Mouse (Mus musculus): Measurements from ENCODE around the gene Med17. TPM values are rescaled to one million over a fixed set of nuclear protein-coding genes. Genes with fewer than 3 reads are reported as not detected.
"Not testable (repeated sequence)": the region's sequence is repeated elsewhere in the genome, so short reads cannot be mapped to it uniquely, and the experiment has no call there.

The Med17 gene
- total RNA-seq, 2 experiments from 2014 or later: 35.7 to 35.8 TPM

DNA sequence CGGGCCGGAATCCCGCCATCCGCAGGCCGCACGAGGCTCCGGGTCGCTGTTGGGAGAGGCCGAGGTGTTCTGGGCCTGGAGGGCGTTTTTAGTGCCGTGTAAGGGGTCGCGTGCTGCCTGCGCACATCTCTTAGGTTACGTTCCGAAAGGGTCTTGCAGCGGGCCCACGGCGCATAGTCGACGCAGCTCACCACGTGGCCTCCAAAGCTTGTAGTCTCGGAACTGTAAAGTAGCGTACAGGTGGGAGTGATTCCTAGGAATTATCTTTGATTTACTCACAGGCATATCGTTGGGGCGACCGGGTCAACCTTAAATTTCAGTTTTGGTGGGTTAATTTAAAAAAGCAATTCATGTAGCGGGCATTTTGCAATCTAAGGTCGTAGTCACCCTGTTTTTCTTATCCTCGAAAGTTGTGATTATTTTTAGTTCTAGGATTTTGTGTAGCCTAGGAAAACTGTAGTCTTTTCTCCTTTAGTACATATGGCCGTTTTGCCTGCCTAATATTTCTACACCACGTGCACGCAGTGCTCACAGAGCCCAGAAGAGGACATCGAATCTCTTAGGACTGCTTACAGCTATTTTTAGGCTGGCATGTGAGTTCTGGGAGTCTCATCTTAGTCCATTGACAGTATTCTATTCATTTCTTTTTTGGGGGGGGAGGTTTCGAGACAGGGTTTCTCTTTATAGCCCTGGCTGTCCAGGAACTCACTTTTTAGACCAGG, 26.8 kb upstream of the Med17 start, which contains the start of gene 4931406C07Rik:
Gene 4931406C07Rik (minus strand): TSS at position 51 of the 722 bp plus-strand sequence.
- Histone ChIP-seq H3K4me3 (peak within 1 kb of the TSS; percentile 98), H3K27ac (peak within 1 kb of the TSS; percentile 92)
- DNase-seq (ENCODE audit: extremely low spot score in 1 of 2, low spot score in 2 of 2): no peak
- no peak for TF ChIP-seq CTCF (IDR thresholded peaks at IDR 0.05)
- intact Hi-C loops (cut with DNase I): loop anchor here (2.0 kb wide), 1 partner anchor 28 kb away; the partner anchor contains the start of gene Med17

DNA sequence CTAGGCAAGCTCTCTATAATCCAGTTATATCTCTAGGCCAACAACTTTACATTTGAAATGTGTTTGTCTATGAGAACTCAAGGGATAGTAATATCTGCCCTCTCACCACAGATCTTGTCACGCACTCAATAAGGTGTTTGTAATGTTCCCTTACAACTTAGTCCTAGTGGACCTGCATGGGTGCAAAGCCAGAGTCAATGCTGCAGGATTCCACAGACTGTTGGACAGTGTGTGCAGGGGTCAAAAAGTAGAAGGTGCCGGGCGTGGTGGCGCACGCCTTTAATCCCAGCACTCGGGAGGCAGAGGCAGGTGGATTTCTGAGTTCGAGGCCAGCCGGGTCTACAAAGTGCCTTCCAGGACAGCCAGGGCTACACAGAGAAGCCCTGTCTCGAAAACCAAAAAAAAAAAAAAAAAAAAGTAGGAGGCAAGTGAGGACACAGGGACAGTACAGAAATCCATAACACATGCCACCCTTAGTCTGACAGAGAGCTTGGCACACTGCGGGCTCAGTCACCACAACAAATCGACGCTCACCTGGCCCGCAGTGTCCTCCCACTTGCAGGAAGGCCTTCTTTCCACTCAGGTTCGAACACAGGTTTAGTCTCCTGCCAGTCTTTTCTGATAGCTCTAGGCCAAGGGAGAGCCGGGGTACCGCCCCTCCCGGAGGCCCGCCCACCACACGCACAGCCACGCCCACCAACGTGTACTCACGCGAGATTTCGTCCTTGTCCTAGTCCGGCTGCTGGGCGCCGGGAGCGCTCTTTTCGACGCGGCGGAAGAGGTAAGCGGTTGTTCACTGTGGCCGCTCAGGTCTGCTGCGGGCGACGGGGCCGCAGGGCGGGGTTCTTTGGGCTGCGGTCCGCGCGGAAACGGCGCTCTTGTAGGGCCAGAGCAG, 26.0 kb upstream of the Med17 start, which contains the start of gene Taf1d:
Gene Taf1d (plus strand): TSS at position 712 of the 895 bp plus-strand sequence.
- peak within 1 kb of the TSS; percentile 92 for H3K27ac ChIP-seq
- peak within 1 kb of the TSS; percentile 98 for H3K4me3 ChIP-seq
- peak; percentile 95 to 97 for DNase-seq (ENCODE audit: extremely low spot score in 1 of 2, low spot score in 2 of 2)
- TF ChIP-seq CTCF (IDR thresholded peaks at IDR 0.05): no peak
- intact Hi-C loops (cut with DNase I): loop anchor here (2.0 kb wide), 1 partner anchor 27 kb away; the partner anchor contains the start of gene Med17

DNA sequence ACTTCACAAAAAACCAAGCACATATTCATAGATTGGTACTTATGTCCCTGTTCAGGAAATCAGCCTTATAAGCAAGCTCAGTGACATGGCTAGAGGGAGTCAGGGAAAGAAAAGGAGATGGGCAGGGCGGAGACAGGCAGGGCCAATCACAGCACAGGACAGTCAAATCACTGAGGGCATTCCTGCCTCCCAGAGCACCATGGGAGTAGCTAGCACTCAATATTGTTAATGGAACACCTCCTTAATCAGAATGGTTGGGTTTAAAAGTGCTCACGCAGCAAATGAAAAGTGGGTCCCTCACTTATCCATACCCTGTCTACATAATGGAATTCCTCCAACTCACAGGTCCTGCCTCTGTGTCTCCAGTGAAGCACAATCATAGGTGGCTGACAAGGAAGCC, 23.1 kb upstream of the Med17 start:
- TF ChIP-seq CTCF (IDR thresholded peaks at IDR 0.05): no peak
- intact Hi-C loops (cut with DNase I): no loop called here
- Histone ChIP-seq H3K27ac (no peak overlapping the region), H3K4me3 (no peak overlapping the region)
- DNase-seq (ENCODE audit: extremely low spot score in 1 of 2, low spot score in 2 of 2): no peak

DNA sequence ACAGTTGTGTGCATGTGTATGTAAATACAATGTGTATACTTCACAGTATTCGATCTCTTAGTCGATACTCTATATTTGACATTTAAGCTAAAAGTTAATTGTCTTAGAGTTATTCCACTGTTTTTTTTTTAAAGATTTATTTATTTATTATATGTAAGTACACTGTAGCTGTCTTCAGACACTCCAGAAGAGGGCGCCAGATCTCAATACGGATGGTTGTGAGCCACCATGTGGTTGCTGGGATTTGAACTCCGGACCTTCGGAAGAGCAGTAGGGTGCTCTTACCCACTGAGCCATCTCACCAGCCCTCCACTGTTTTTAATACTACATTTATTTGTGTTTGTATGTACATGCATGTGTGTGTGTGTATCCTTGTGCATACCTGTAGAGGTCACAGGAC, 22.3 kb upstream of the Med17 start:
- H3K4me3 ChIP-seq; DNase-seq (ENCODE audit: extremely low spot score in 1 of 2, low spot score in 2 of 2); intact Hi-C loops (cut with DNase I); H3K27ac ChIP-seq: not testable (repeated sequence)
- TF ChIP-seq CTCF (IDR thresholded peaks at IDR 0.05): peak; percentile 31

DNA sequence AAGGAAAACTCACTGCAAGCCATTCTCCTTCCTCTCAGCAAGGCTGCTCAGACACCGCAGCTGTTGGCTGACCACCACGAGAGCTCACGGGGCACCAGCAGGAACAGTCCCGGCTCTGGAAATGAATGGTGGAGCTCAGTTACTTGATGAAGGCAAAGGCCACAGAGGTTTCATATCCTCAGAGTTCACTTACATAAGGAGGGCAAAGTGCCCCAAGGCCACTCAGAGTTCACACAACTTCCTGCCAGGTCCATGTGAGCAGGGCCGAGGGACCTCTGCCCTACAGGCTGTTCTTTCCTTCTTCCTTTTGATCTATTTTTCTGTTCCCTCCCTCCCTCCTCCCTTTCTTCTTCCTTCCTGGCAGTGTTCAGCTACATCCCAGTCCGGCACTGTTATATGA, 21.7 kb upstream of the Med17 start:
- DNase-seq (ENCODE audit: extremely low spot score in 1 of 2, low spot score in 2 of 2): no peak
- TF ChIP-seq CTCF (IDR thresholded peaks at IDR 0.05): no peak
- H3K4me3 ChIP-seq: no peak overlapping the region
- peak overlapping the region; percentile 33; the same call in 1 of the 2 replicates for H3K27ac ChIP-seq
- intact Hi-C loops (cut with DNase I): no loop called here

DNA sequence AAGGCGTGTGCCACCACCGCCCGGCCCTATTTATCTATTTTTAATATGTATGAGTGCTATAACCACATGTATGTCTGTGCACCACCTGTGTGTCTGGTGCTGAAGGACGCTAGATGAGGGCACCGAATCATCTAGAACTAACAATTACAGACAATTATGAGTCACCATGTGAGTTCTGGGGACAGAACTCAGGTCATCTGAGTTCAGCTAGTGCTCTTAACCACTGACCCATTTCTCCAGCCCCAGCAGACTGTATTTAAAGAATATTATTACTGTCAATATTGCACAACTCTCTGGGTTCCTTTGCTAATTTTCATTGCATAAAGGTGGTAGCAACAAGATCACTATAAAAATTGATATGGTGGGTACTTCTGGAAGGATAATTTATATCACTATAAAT, 20.3 kb upstream of the Med17 start:
- intact Hi-C loops (cut with DNase I): no loop called here
- no peak for TF ChIP-seq CTCF (IDR thresholded peaks at IDR 0.05)
- no peak for DNase-seq (ENCODE audit: extremely low spot score in 1 of 2, low spot score in 2 of 2)

DNA sequence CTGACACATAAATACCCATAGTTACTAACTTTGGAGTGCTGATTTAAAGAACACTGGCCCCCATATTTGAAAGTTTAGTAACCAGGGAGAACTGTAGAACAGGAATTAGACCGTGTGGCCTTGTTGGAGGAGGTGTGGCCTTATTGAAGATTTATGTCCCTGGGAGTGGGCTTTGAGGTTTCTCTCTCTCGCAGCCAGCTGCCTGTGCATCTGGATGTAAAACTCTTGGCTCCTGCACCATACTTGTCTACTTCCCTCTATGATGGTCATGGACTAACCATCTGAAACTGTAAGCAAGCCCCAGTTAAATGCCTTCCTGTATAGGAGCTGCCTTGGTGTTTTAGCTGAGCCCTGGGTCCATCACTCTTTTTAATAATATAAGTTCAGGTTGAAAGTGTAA, 18.7 kb upstream of the Med17 start:
- no peak overlapping the region for H3K27ac ChIP-seq
- DNase-seq (ENCODE audit: extremely low spot score in 1 of 2, low spot score in 2 of 2): no peak
- H3K4me3 ChIP-seq: no peak overlapping the region
- intact Hi-C loops (cut with DNase I): no loop called here
- TF ChIP-seq CTCF (IDR thresholded peaks at IDR 0.05): no peak

More for the DNA sequence above, 20.3 kb upstream of the Med17 start:
- Histone ChIP-seq H3K4me3 (no peak overlapping the region), H3K27ac (no peak overlapping the region)

DNA sequence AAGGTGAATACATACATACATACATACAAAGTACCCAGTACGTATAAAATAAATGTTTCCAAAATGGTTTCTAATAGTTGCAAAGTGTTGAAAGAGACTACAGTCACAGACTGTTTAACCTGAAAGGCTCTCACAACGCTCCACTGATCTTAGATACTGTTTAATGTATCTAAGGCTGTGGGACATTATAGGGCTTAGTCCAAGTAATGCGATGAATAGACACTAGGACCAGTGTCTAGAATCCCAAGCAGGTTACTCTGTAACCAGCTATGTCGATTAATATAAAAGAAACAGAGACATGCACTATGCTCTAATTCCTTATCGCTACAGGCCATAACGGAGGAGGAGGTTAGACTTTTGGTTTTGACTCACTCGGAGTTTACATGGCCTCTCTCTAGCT, 17.4 kb upstream of the Med17 start:
- intact Hi-C loops (cut with DNase I): no loop called here
- Histone ChIP-seq H3K27ac (no peak overlapping the region), H3K4me3 (no peak overlapping the region)
- TF ChIP-seq CTCF (IDR thresholded peaks at IDR 0.05): no peak
- DNase-seq (ENCODE audit: extremely low spot score in 1 of 2, low spot score in 2 of 2): no peak

DNA sequence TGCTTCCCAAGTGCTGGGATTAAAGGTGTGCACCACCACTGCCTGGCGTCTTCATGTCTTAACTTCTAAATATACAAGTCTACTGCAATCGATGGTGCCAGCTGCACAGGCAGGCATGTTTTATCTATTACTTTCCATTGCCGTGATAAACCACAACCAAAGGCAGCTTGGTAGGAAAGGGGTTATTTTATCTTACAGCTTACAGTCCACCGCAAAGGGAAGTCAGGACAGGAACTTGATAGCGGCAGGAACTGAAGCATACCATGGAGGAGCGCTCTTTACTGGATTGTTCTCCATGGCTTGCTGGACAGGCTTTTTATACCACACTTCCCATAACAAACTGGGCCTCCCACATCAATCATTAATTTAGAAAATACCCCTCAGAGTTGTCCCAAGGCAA, 9.5 kb upstream of the Med17 start:
- H3K27ac ChIP-seq: no peak overlapping the region
- no peak for TF ChIP-seq CTCF (IDR thresholded peaks at IDR 0.05)
- no peak overlapping the region for H3K4me3 ChIP-seq
- no peak for DNase-seq (ENCODE audit: extremely low spot score in 1 of 2, low spot score in 2 of 2)
- intact Hi-C loops (cut with DNase I): no loop called here

DNA sequence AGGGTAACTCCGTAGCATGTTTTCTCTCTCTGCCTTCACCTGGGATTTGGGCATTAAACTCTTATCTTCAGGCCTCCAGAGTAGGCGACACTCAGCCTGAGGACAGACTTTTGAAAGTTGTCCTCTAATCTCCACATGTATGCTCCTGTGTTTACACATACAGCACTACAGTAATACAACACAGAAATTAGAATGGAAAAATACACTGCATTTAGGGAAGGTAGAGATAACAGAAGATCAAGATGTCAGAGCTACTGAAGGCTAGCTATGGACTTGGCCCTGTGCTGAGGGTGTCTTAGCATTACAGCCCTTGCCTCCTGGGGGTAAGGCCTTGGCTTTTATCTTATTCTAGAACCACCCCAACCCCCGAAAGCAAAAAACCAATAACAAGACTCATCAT, 8.7 kb upstream of the Med17 start:
- DNase-seq (ENCODE audit: extremely low spot score in 1 of 2, low spot score in 2 of 2): no peak
- H3K27ac ChIP-seq: no peak overlapping the region
- no peak for TF ChIP-seq CTCF (IDR thresholded peaks at IDR 0.05)
- intact Hi-C loops (cut with DNase I): no loop called here
- H3K4me3 ChIP-seq: no peak overlapping the region

DNA sequence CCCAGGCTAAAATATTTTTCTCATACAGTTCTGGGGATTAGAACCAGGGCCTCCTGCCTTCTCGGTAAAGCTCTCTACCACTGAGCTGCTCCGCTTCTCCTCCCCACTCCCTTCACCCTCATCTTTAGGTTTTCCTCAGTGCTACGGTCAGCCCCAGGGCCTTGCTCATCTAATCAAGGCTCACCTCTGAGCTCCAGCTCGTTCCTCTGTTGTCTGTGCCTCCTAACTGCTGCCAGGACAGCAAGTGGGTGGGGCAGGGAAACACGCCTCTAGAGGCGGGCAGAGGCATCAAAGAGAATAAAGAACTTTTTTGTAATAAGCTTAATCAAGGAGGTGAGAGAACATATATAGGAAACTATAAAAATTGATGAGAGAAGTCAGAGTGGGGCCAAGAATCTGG, 8.1 kb upstream of the Med17 start:
- intact Hi-C loops (cut with DNase I): no loop called here
- no peak; the same call in 1 of the 2 replicates for TF ChIP-seq CTCF (IDR thresholded peaks at IDR 0.05)

DNA sequence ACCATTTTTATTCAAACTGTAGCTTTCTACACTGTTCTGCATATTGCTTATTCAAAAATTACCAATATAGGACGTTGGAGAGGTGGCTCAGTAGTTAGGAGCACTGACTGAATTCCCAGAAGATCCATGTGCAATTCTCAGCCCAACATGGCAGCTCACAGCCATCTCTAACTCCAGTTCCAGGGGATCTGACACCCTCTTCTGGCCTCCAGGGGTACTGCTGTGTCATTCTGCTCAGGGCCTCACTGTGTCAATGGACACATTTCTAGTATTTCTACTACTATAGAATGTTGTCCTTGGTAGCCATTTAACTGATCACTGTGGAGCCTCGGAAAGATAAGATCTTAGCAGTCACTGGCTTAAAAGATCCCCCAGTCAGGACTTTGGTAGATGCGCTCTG, 5.7 kb upstream of the Med17 start:
- TF ChIP-seq CTCF (IDR thresholded peaks at IDR 0.05): peak; percentile 27
- H3K4me3 ChIP-seq: no peak overlapping the region
- no peak overlapping the region for H3K27ac ChIP-seq
- no peak for DNase-seq (ENCODE audit: extremely low spot score in 1 of 2, low spot score in 2 of 2)
- intact Hi-C loops (cut with DNase I): no loop called here

More for the DNA sequence above, 8.1 kb upstream of the Med17 start:
- DNase-seq (ENCODE audit: extremely low spot score in 1 of 2, low spot score in 2 of 2): no peak
- no peak overlapping the region for H3K4me3 ChIP-seq
- H3K27ac ChIP-seq: no peak overlapping the region
